Mouse (Mus musculus): ENCODE measurements around the gene Cnnm2. TPM values are rescaled to one million over a fixed set of nuclear protein-coding genes. Genes with fewer than 3 reads are reported as not detected.

Cnnm2 gene
- polyA plus RNA-seq, 1 experiment, result 9.8 TPM

- TF ChIP-seq CTCF (IDR thresholded peaks at IDR 0.05; ENCODE audit: borderline replicate concordance, insufficient read depth, low read length), result no peak
- TF ChIP-seq POLR2A (IDR thresholded peaks at IDR 0.05; ENCODE audit: low read depth, low read length), result no peak
- no peak overlapping the region for H3K27ac ChIP-seq (ENCODE audit: insufficient read depth, low read length)
Measured at GRCm38 (mm10) chr19:46808261-46808660, 46.9 kb downstream of the Cnnm2 start.

DNA sequence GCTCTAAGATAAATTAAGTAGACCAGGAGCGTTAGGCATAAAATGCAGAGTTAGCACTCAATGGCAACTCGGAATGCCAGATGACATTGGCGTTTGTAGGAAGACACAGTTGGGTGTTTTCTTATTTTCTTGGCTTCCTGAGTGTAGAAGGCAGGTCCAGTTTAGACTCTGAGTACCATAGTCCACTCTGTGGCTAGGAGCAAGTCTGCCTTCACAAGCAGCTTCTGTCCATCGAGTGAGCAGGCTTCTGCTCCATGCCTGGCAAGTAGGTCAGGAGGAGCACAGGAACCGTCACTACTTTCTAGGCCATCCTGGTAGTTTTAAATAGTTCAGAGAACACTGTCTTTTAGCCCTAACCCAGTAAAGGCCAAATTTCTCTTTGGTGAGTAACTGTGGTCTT is 47.6 kb downstream of the Cnnm2 start:
- H3K27ac ChIP-seq (ENCODE audit: insufficient read depth, low read length), result no peak overlapping the region
- TF ChIP-seq POLR2A (IDR thresholded peaks at IDR 0.05; ENCODE audit: low read depth, low read length), result no peak
- no peak for TF ChIP-seq CTCF (IDR thresholded peaks at IDR 0.05; ENCODE audit: borderline replicate concordance, insufficient read depth, low read length)
- peaks cover 5% of the 10 kb centered on the region; the same call in 1 of the 2 replicates for H3K4me1 ChIP-seq (ENCODE audit: control insufficient read depth, insufficient read depth, low read length)
- no peak overlapping the region for H3K4me3 ChIP-seq (ENCODE audit: insufficient read depth, low read length)

More at GRCm38 (mm10) chr19:46808261-46808660, 46.9 kb downstream of the Cnnm2 start:
- Histone ChIP-seq H3K4me3 (ENCODE audit: insufficient read depth, low read length) (no peak overlapping the region), H3K4me1 (ENCODE audit: control insufficient read depth, insufficient read depth, low read length) (peaks cover 5% of the 10 kb centered on the region; the same call in 1 of the 2 replicates)

GRCm38 (mm10) chr19:46819276-46819675 is 57.9 kb downstream of the Cnnm2 start:
- no peak for TF ChIP-seq CTCF (IDR thresholded peaks at IDR 0.05; ENCODE audit: borderline replicate concordance, insufficient read depth, low read length)
- TF ChIP-seq POLR2A (IDR thresholded peaks at IDR 0.05; ENCODE audit: low read depth, low read length), result no peak
- Histone ChIP-seq H3K27ac (ENCODE audit: insufficient read depth, low read length) (no peak overlapping the region), H3K4me3 (ENCODE audit: insufficient read depth, low read length) (no peak overlapping the region), H3K4me1 (ENCODE audit: control insufficient read depth, insufficient read depth, low read length) (no peaks in the 10 kb centered on the region)

- TF ChIP-seq CTCF (IDR thresholded peaks at IDR 0.05; ENCODE audit: borderline replicate concordance, insufficient read depth, low read length) (no peak), POLR2A (IDR thresholded peaks at IDR 0.05; ENCODE audit: low read depth, low read length) (no peak)
- H3K4me3 ChIP-seq (ENCODE audit: insufficient read depth, low read length), result no peak overlapping the region
- H3K27ac ChIP-seq (ENCODE audit: insufficient read depth, low read length), result no peak overlapping the region
- no peaks in the 10 kb centered on the region for H3K4me1 ChIP-seq (ENCODE audit: control insufficient read depth, insufficient read depth, low read length)
Measured at GRCm38 (mm10) chr19:46822491-46822890, 61.1 kb downstream of the Cnnm2 start.

- H3K27ac ChIP-seq (ENCODE audit: insufficient read depth, low read length), result no peak overlapping the region
- H3K4me3 ChIP-seq (ENCODE audit: insufficient read depth, low read length), result no peak overlapping the region
- H3K4me1 ChIP-seq (ENCODE audit: control insufficient read depth, insufficient read depth, low read length), result no peaks in the 10 kb centered on the region
- TF ChIP-seq POLR2A (IDR thresholded peaks at IDR 0.05; ENCODE audit: low read depth, low read length) (no peak), CTCF (IDR thresholded peaks at IDR 0.05; ENCODE audit: borderline replicate concordance, insufficient read depth, low read length) (no peak)
Measured at GRCm38 (mm10) chr19:46823759-46824158, 62.4 kb downstream of the Cnnm2 start.

- Histone ChIP-seq H3K4me1 (ENCODE audit: control insufficient read depth, insufficient read depth, low read length) (no peaks in the 10 kb centered on the region), H3K27ac (ENCODE audit: insufficient read depth, low read length) (no peak overlapping the region), H3K4me3 (ENCODE audit: insufficient read depth, low read length) (no peak overlapping the region)
- no peak for TF ChIP-seq CTCF (IDR thresholded peaks at IDR 0.05; ENCODE audit: borderline replicate concordance, insufficient read depth, low read length)
- TF ChIP-seq POLR2A (IDR thresholded peaks at IDR 0.05; ENCODE audit: low read depth, low read length), result no peak
Measured at GRCm38 (mm10) chr19:46824867-46825266, 63.5 kb downstream of the Cnnm2 start.

DNA sequence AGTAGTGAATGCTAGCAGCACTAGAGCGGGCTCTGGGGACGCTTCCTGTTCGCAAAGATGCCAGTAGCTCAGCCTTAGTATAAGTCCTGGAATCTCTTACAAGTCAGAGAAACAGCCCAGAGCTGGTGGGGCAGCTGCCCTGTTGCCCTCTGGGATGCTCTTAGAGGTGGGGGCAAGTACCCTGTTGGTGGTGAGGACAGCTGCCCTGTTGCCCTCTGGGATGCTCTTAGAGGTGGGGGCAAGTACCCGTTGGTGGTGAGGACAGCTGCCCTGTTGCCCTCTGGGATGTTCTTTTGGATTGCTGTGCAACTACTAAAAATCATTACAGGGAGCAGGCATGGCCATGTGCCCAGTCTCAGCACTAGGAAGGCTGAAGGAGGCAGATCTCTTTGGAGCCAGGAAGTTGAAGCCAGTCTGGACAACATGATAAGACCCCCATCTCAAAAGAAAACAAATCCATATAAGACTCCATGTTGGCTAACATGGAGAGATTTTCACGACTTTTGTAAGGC is 66.3 kb downstream of the Cnnm2 start:
- no peaks in the 10 kb centered on the region for H3K4me1 ChIP-seq (ENCODE audit: control insufficient read depth, insufficient read depth, low read length)
- H3K27ac ChIP-seq (ENCODE audit: insufficient read depth, low read length), result no peak overlapping the region
- TF ChIP-seq CTCF (IDR thresholded peaks at IDR 0.05; ENCODE audit: borderline replicate concordance, insufficient read depth, low read length) (no peak), POLR2A (IDR thresholded peaks at IDR 0.05; ENCODE audit: low read depth, low read length) (no peak)
- no peak overlapping the region for H3K4me3 ChIP-seq (ENCODE audit: insufficient read depth, low read length)

DNA sequence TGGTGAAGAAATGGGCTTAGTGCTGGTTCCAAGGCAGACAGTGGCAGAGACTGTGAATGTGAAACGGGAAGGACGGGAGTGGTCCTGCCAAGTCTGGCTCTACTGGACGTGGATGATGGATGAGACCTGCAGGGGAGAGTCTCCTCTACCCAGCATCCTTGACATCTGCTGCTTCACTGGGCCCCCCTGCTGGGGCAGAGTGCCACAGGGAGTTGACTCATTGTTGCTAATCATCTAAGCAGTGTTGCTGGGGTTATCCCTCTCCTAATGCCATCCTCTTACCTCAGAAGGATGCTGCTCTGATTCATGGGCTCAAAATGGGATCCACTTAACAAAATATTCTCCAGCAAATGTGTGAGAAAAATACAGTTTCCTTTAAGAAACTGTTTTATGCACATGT is 67.6 kb downstream of the Cnnm2 start:
- no peak for TF ChIP-seq CTCF (IDR thresholded peaks at IDR 0.05; ENCODE audit: borderline replicate concordance, insufficient read depth, low read length)
- no peak for TF ChIP-seq POLR2A (IDR thresholded peaks at IDR 0.05; ENCODE audit: low read depth, low read length)

DNA sequence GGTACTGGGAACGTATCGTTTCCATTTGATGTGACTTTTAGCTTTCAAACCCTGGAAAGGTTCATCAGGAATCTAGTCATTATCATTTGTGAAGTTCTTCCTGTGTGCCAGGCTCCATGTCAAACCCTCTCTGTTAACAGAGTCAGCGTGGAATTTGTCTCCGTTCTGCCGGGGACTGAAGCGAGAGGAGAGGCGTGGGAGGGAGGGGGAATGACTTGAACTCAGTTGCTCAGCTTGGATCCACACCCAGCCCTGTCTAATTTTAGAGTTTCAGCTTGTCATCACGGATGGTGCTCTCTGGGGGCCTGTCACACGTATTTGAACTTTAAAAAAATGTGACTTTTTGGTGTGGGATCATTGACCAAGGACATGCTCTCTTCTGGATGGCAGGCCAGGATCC is 70.0 kb downstream of the Cnnm2 start:
- no peak overlapping the region for H3K4me3 ChIP-seq (ENCODE audit: insufficient read depth, low read length)
- no peak overlapping the region for H3K27ac ChIP-seq (ENCODE audit: insufficient read depth, low read length)
- TF ChIP-seq CTCF (IDR thresholded peaks at IDR 0.05; ENCODE audit: borderline replicate concordance, insufficient read depth, low read length) (no peak), POLR2A (IDR thresholded peaks at IDR 0.05; ENCODE audit: low read depth, low read length) (no peak)
- H3K4me1 ChIP-seq (ENCODE audit: control insufficient read depth, insufficient read depth, low read length), result no peaks in the 10 kb centered on the region

More for the DNA sequence above, 67.6 kb downstream of the Cnnm2 start:
- Histone ChIP-seq H3K4me3 (ENCODE audit: insufficient read depth, low read length) (no peak overlapping the region), H3K4me1 (ENCODE audit: control insufficient read depth, insufficient read depth, low read length) (no peaks in the 10 kb centered on the region), H3K27ac (ENCODE audit: insufficient read depth, low read length) (no peak overlapping the region)

GRCm38 (mm10) chr19:46834301-46834700 is 72.9 kb downstream of the Cnnm2 start:
- TF ChIP-seq CTCF (IDR thresholded peaks at IDR 0.05; ENCODE audit: borderline replicate concordance, insufficient read depth, low read length), result no peak
- TF ChIP-seq POLR2A (IDR thresholded peaks at IDR 0.05; ENCODE audit: low read depth, low read length), result no peak
- Histone ChIP-seq H3K4me3 (ENCODE audit: insufficient read depth, low read length) (no peak overlapping the region), H3K27ac (ENCODE audit: insufficient read depth, low read length) (no peak overlapping the region), H3K4me1 (ENCODE audit: control insufficient read depth, insufficient read depth, low read length) (no peaks in the 10 kb centered on the region)

Measured in embryonic fibroblast, embryonic 13.5 days (primary cell).